Mouse (Mus musculus) forebrain, embryonic 16.5 days (tissue): Measurements from ENCODE around the gene 1700025G04Rik. TPM values are rescaled to one million over a fixed set of nuclear protein-coding genes. Genes with fewer than 3 reads are reported as not detected.

Experiments used
- ATAC-seq: fragments of 200-750 bp; cut with Nextera tagmentation; 2 replicates; pipeline ENCODE4 v1.8.0; 2017; ENCODE audit warnings: mild to moderate bottlenecking, moderate library complexity
- H3K27ac ChIP-seq: fragments of 300-500 bp; sonication (generic); 2 replicates; pipeline ENCODE4 v1.5.1; 2014; ENCODE audit warnings: low read length, control low read depth
- H3K27me3 ChIP-seq: fragments of 300-500 bp; sonication (generic); replicated peaks from 2 replicates; pipeline ENCODE4 v1.6.1; 2014; ENCODE audit warnings: low read length; ENCODE audit not compliant: control insufficient read depth, insufficient read depth
- H3K36me3 ChIP-seq: fragments of 300-500 bp; sonication (generic); 2 replicates; pipeline ENCODE4 v1.6.1; 2014; ENCODE audit not compliant: control insufficient read depth, insufficient read depth
- H3K4me1 ChIP-seq: fragments of 300-500 bp; sonication (generic); replicated peaks from 2 replicates; pipeline ENCODE4 v1.6.1; 2014; ENCODE audit warnings: low read length; ENCODE audit not compliant: control insufficient read depth, insufficient read depth
- H3K4me2 ChIP-seq: fragments of 300-500 bp; sonication (generic); 2 replicates; pipeline ENCODE4 v1.6.1; 2014; ENCODE audit warnings: mild to moderate bottlenecking, low read length, control low read depth
- H3K4me3 ChIP-seq: fragments of 300-500 bp; sonication (generic); replicated peaks from 2 replicates; pipeline ENCODE4 v1.5.1; 2014; ENCODE audit warnings: mild to moderate bottlenecking, low read length, control low read depth
- H3K9ac ChIP-seq: fragments of 300-500 bp; sonication (generic); replicated peaks from 2 replicates; pipeline ENCODE4 v1.6.1; 2014; ENCODE audit warnings: low read depth, low read length, control low read depth
- H3K9me3 ChIP-seq: fragments of 300-500 bp; sonication (generic); 2 replicates; pipeline ENCODE4 v1.6.1; 2016; ENCODE audit warnings: low read length; ENCODE audit not compliant: control insufficient read depth
- WGBS: fragments of 180-500 bp; shearing (Covaris S2); extraction: QIAGEN DNeasy Blood & Tissue Kit; methylation state at CpG from one replicate; pipeline ENCODE4 v1.1.7; 2014; 5-methylcytosine and 5-hydroxymethylcytosine counted together
- polyA plus RNA-seq: library from polyadenylated mRNA; unstranded; fragments of >200 nt; fragmentation: Nextera tagmentation; extraction: Ambion mirVana; gene quantifications from 2 replicates; pipeline ENCODE4 v1.2.1, GENCODE M21; 2015

The 1700025G04Rik gene
- polyA plus RNA-seq, 1 experiment from 2014 or later: 31.2 TPM

GRCm38 (mm10) chr1:152063357-152064145, 26.4 kb downstream of the 1700025G04Rik start:
- Histone ChIP-seq H3K4me1 (no peaks in the 10 kb centered on the region), H3K27me3 (no peaks in the 10 kb centered on the region), H3K9ac (no peak overlapping the region), H3K4me3 (no peak overlapping the region), H3K4me2 (no peak overlapping the region), H3K9me3 (no peaks in the 10 kb centered on the region), H3K36me3 (no peaks in the 10 kb centered on the region), H3K27ac (no peak overlapping the region)
- WGBS: 85% methylated on average over 11 of the region's 11 CpGs
- no peak for ATAC-seq

- ATAC-seq: no peak
- H3K36me3 ChIP-seq: no peaks in the 10 kb centered on the region
- no peaks in the 10 kb centered on the region for H3K9me3 ChIP-seq
- H3K27me3 ChIP-seq: no peaks in the 10 kb centered on the region
- no peak overlapping the region for H3K9ac ChIP-seq
- no peaks in the 10 kb centered on the region for H3K4me1 ChIP-seq
- H3K27ac ChIP-seq: no peak overlapping the region
- no peak overlapping the region for H3K4me3 ChIP-seq
- WGBS: 90% methylated on average over 12 of the region's 12 CpGs
- H3K4me2 ChIP-seq: no peak overlapping the region
Measured at GRCm38 (mm10) chr1:152061745-152062144, 28.2 kb downstream of the 1700025G04Rik start.

- Histone ChIP-seq H3K4me2 (no peak overlapping the region), H3K9ac (no peak overlapping the region), H3K4me3 (no peak overlapping the region), H3K27me3 (no peaks in the 10 kb centered on the region), H3K4me1 (no peaks in the 10 kb centered on the region), H3K9me3 (no peaks in the 10 kb centered on the region), H3K27ac (no peak overlapping the region), H3K36me3 (no peaks in the 10 kb centered on the region)
- 88% methylated on average over 3 of the region's 3 CpGs for WGBS
- ATAC-seq: no peak
Measured at GRCm38 (mm10) chr1:152060265-152060664, 29.7 kb downstream of the 1700025G04Rik start.

- Histone ChIP-seq H3K9ac (no peak overlapping the region), H3K4me1 (no peaks in the 10 kb centered on the region), H3K36me3 (no peaks in the 10 kb centered on the region), H3K9me3 (no peaks in the 10 kb centered on the region), H3K4me2 (no peak overlapping the region), H3K4me3 (no peak overlapping the region), H3K27me3 (no peaks in the 10 kb centered on the region), H3K27ac (no peak overlapping the region)
- 93% methylated on average over 3 of the region's 3 CpGs for WGBS
- ATAC-seq: no peak
Measured at GRCm38 (mm10) chr1:152058776-152059175, 31.1 kb downstream of the 1700025G04Rik start.

GRCm38 (mm10) chr1:152053112-152053511, 36.8 kb downstream of the 1700025G04Rik start:
- H3K9ac ChIP-seq: no peak overlapping the region
- H3K27me3 ChIP-seq: no peaks in the 10 kb centered on the region
- no peak overlapping the region for H3K4me3 ChIP-seq
- H3K9me3 ChIP-seq: no peaks in the 10 kb centered on the region
- H3K4me1 ChIP-seq: peaks cover 3% of the 10 kb centered on the region; the same call in 1 of the 2 replicates
- no peak overlapping the region for H3K27ac ChIP-seq
- WGBS: 96% methylated on average over 5 of the region's 5 CpGs
- H3K4me2 ChIP-seq: no peak overlapping the region
- ATAC-seq: no peak
- H3K36me3 ChIP-seq: no peaks in the 10 kb centered on the region

- H3K4me2 ChIP-seq: no peak overlapping the region
- no peaks in the 10 kb centered on the region for H3K36me3 ChIP-seq
- no peak for ATAC-seq
- peaks cover 6% of the 10 kb centered on the region for H3K4me1 ChIP-seq
- 87% methylated on average over 9 of the region's 9 CpGs for WGBS
- no peak overlapping the region for H3K27ac ChIP-seq
- no peak overlapping the region for H3K9ac ChIP-seq
- no peaks in the 10 kb centered on the region for H3K27me3 ChIP-seq
- no peaks in the 10 kb centered on the region for H3K9me3 ChIP-seq
- no peak overlapping the region for H3K4me3 ChIP-seq
Measured at GRCm38 (mm10) chr1:152051858-152052257, 38.1 kb downstream of the 1700025G04Rik start.

- 91% methylated on average over 7 of the region's 7 CpGs for WGBS
- no peak for ATAC-seq
- Histone ChIP-seq H3K27me3 (no peaks in the 10 kb centered on the region), H3K36me3 (no peaks in the 10 kb centered on the region), H3K9ac (no peak overlapping the region), H3K4me2 (no peak overlapping the region), H3K4me3 (no peak overlapping the region), H3K27ac (no peak overlapping the region), H3K4me1 (peaks cover 6% of the 10 kb centered on the region), H3K9me3 (no peaks in the 10 kb centered on the region)
Measured at GRCm38 (mm10) chr1:152050037-152050436, 39.9 kb downstream of the 1700025G04Rik start.

- Histone ChIP-seq H3K4me3 (no peak overlapping the region), H3K27me3 (no peaks in the 10 kb centered on the region), H3K36me3 (no peaks in the 10 kb centered on the region), H3K27ac (no peak overlapping the region), H3K9me3 (no peaks in the 10 kb centered on the region), H3K4me2 (no peak overlapping the region), H3K9ac (no peak overlapping the region), H3K4me1 (peaks cover 6% of the 10 kb centered on the region)
- 83% methylated on average over 4 of the region's 4 CpGs for WGBS
- no peak for ATAC-seq
Measured at GRCm38 (mm10) chr1:152048291-152048690, 41.6 kb downstream of the 1700025G04Rik start.

GRCm38 (mm10) chr1:152047416-152047815, 42.5 kb downstream of the 1700025G04Rik start:
- no peak for ATAC-seq
- no peak overlapping the region for H3K4me3 ChIP-seq
- no peaks in the 10 kb centered on the region for H3K36me3 ChIP-seq
- H3K4me1 ChIP-seq: peaks cover 6% of the 10 kb centered on the region
- WGBS: 43% methylated on average over 5 of the region's 5 CpGs
- H3K9me3 ChIP-seq: no peaks in the 10 kb centered on the region
- no peak overlapping the region for H3K4me2 ChIP-seq
- H3K9ac ChIP-seq: no peak overlapping the region
- H3K27me3 ChIP-seq: no peaks in the 10 kb centered on the region
- H3K27ac ChIP-seq: no peak overlapping the region
